Mouse (Mus musculus): Measurements from ENCODE around the gene Slmap. TPM values are rescaled to one million over a fixed set of nuclear protein-coding genes. Genes with fewer than 3 reads are reported as not detected.
"Not testable (repeated sequence)": the region's sequence is repeated elsewhere in the genome, so short reads cannot be mapped to it uniquely, and the experiment has no call there.

Slmap gene
- total RNA-seq, 1 experiment from 2014 or later = 107 TPM

GRCm38 (mm10) chr14:26533267-26533666, 1.5 kb downstream of the Slmap start:
- peak; percentile 16 for DNase-seq

- DNase-seq = no peak
Observed at GRCm38 (mm10) chr14:26532752-26533151, 2.0 kb downstream of the Slmap start.

GRCm38 (mm10) chr14:26531410-26532313, 3.1 kb downstream of the Slmap start:
- DNase-seq = no peak

- DNase-seq = peak; percentile 38
Observed at GRCm38 (mm10) chr14:26530350-26530749, 4.4 kb downstream of the Slmap start.

GRCm38 (mm10) chr14:26528296-26528695, 6.4 kb downstream of the Slmap start:
- no peak for DNase-seq

GRCm38 (mm10) chr14:26525955-26526354, 8.8 kb downstream of the Slmap start:
- no peak for DNase-seq

GRCm38 (mm10) chr14:26523082-26523481, 11.6 kb downstream of the Slmap start:
- no peak for DNase-seq

GRCm38 (mm10) chr14:26519831-26520230, 14.9 kb downstream of the Slmap start:
- no peak for DNase-seq

- DNase-seq = no peak
Observed at GRCm38 (mm10) chr14:26517843-26518242, 16.9 kb downstream of the Slmap start.

GRCm38 (mm10) chr14:26516232-26516631, 18.5 kb downstream of the Slmap start:
- not testable (repeated sequence) for DNase-seq

GRCm38 (mm10) chr14:26515802-26516201, 18.9 kb downstream of the Slmap start:
- DNase-seq = no peak

GRCm38 (mm10) chr14:26510545-26510944, 24.2 kb downstream of the Slmap start:
- peak; percentile 12 for DNase-seq

GRCm38 (mm10) chr14:26508150-26508549, 26.6 kb downstream of the Slmap start:
- DNase-seq = no peak

GRCm38 (mm10) chr14:26507361-26507760, 27.4 kb downstream of the Slmap start:
- DNase-seq = peak; percentile 45

GRCm38 (mm10) chr14:26504541-26504940, 30.2 kb downstream of the Slmap start:
- no peak for DNase-seq

GRCm38 (mm10) chr14:26500136-26500933, 34.4 kb downstream of the Slmap start:
- DNase-seq = no peak

- DNase-seq = no peak
Observed at GRCm38 (mm10) chr14:26495021-26495420, 39.7 kb downstream of the Slmap start.

- peak; percentile 82 for DNase-seq
Observed at GRCm38 (mm10) chr14:26491150-26491549, 43.6 kb downstream of the Slmap start.

GRCm38 (mm10) chr14:26488329-26489020, 46.3 kb downstream of the Slmap start:
- no peak for DNase-seq

- DNase-seq = peak; percentile 35
Observed at GRCm38 (mm10) chr14:26486416-26487198, 48.1 kb downstream of the Slmap start.

- DNase-seq = no peak
Observed at GRCm38 (mm10) chr14:26481457-26481856, 53.3 kb downstream of the Slmap start.

GRCm38 (mm10) chr14:26477738-26478137, 57.0 kb downstream of the Slmap start:
- no peak for DNase-seq

Data from adrenal gland, postnatal 14 days (tissue).